Mouse (Mus musculus): Measurements from ENCODE around the gene Btbd9.

Btbd9 gene

DNA sequence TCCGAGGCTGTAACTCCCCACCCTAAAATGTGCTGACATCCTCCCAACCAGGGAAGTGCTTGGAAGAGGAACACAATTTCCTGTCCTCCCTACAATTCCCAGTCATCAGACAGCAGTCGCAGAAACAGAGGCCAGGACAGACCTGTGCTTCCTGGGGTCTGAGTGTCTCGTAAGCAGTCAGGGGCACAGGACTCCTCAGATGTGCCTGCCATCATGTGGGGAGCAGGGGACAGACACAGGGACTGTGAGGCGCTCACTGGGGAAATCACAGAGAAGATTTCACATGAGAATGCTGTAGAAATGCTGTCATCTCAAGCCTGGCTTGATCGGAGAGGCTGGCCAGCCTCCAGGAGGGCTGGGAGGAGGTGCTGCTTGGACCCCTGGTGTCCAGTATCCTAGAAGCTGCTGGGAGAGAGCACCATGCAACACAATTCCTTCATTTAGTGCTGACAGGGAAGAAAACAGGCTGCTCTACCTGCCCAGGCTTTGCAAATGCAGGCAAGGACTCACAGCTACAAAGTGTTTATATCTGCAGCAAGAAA lies 308.8 kb downstream of the Btbd9 start:
- DNase-seq = no peak

- no peak for DNase-seq
Measured at GRCm38 (mm10) chr17:30263535-30263934, 312.8 kb downstream of the Btbd9 start.

DNA sequence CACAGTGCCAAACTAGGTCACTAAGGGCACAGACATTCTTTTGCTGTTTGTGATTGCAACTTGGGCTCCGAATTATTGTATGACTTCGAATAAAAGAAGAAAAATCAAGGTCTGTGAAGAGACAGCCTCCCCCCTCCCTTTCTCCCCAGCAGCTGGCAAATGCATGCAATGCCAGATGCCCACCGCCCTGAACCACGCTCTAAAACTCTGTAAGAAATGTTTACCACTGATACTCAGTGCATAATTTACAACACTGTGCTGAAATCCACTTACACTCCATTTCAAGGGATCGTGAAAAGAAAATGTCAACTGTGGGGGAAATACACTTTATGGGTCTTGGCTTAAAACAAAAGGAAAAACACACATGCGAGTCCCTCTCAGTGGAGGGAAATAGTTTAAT lies 313.3 kb downstream of the Btbd9 start:
- no peak for DNase-seq

DNA sequence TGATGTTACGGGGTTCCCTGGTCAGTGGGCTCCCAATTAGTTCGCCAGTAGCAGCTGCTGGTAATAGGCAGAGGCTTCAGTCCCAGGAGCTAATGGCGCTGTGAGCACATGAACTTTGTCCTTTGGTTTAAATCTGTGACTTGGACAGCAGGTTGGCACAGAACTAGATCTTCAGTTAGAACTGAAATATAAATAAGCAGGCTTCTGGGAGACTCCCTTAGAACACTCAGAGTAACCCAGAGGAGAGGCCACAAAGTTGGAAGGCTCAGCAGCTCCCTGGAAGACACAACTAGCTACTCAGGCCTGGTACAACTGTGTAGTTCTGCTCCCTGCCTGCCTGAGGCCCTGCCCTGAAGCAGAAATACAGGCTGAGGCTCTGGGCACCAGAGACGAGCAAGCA lies 313.8 kb downstream of the Btbd9 start:
- no peak for DNase-seq

DNA sequence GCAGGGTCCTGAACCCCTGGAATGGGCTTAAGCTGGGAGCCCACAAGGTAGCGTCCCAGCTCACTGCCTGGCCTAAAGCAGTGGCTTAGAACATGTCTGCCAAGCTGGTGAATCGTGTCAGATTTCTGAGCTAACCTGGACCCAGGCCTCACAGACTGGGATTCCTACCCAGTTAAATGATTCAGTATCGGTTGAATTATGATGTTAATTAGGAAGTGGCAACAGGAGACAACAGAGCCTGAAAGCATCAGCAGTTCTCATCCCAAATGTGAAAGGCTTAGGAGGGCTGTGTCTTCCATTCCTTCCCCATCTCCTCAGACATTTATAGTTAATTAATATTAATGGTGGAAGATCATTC lies 314.3 kb downstream of the Btbd9 start:
- DNase-seq = no peak

GRCm38 (mm10) chr17:30261307-30261982 lies 314.8 kb downstream of the Btbd9 start:
- DNase-seq = no peak

- DNase-seq = no peak
Measured at GRCm38 (mm10) chr17:30260641-30261306, 315.5 kb downstream of the Btbd9 start.

GRCm38 (mm10) chr17:30259938-30260337 lies 316.4 kb downstream of the Btbd9 start:
- DNase-seq = no peak

DNA sequence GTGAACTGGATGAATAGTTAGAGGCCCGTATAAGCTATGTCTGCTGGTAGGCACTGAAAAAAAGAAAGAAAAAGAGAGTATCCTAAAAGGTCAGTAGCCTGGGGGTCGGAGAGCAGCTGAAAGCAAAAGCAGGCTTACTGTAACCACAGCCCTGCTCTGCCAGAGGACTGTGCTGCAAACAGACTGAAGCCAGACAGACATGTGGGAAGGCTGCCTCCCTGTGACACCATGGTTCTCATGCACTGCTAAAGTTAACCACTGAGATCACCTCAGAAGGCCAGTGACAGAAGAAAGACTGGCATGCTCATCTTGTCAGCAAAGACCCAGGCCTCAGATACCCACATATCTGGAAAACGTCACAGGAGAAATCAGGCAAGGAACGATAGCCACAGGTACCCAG lies 317.8 kb downstream of the Btbd9 start:
- DNase-seq = no peak

- peak; percentile 46 for DNase-seq
Measured at GRCm38 (mm10) chr17:30255928-30256560, 320.2 kb downstream of the Btbd9 start.

GRCm38 (mm10) chr17:30253924-30254323 lies 322.4 kb downstream of the Btbd9 start:
- DNase-seq = no peak

- DNase-seq = no peak
Measured at GRCm38 (mm10) chr17:30253028-30253427, 323.3 kb downstream of the Btbd9 start.

DNA sequence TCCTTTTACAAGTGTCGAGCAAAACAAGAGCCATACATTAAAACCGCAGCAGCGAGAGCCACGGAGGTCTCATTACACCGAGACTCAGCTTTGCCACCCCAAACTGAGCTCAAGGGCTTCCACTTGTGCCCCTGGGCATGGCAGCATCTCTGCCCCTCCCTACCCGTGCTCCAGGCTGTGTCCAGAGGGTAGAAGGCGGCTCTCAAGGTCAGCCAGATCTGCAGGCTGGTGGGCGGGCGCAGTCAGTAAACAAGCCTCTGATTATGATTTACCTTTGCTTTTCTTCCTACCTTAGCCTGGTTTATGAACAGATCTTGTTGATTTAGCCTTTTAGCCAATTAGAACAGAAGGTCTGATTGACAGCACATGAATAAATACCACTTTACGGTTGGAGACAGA lies 331.0 kb downstream of the Btbd9 start:
- no peak for DNase-seq

DNA sequence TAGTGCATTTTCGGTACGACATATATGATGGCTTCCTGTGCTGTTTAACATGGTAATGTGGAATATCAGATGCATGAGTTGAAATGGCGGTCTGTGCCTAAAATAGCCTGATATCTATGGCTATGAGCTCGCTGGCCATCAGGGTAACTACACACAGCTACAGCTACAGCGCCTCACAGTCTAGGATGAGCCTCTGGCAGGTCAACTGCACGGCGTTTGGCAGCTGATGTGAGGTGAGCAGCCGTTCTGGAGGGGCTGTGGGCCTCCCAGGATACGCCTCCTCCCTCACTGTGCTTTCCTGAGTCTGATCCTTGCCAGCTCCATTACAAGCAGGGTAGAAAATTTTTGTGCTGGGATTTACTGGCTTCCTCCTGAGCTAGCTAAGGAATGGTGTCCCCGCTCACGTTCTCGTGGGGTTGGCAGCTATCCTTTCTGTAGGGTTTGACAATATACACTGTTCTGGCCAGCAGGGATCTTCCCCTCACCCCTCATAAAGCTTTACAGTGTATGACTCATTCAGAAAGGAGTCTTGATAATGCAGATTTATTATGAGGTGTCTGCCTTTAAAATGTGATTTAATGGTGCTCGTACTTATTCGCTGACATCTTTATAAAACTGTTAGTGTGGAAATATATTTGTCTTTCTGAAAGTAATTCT lies 331.5 kb downstream of the Btbd9 start:
- no peak for DNase-seq

- DNase-seq = no peak
Measured at GRCm38 (mm10) chr17:30243540-30243939, 332.7 kb downstream of the Btbd9 start.

DNA sequence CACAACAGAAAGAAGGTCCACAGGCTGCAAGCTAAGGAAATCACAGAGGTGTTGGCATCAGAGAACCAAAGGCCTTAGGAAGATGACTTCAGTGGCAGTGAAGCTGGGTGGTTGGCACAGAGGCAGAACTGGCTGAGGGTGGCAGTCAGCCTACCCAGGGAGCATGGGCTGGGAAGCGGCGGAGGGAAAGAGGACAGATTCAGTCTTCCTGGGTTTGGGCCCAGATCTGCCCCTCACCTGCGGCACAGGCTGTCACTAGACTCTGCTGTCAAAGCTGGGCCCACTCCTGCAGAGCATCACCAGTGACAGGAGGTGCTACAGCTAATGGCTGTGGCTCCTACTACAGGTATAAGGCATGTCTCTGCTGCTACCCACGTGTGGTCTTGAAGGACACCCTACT lies 333.6 kb downstream of the Btbd9 start:
- DNase-seq = no peak

GRCm38 (mm10) chr17:30241720-30242322 lies 334.5 kb downstream of the Btbd9 start:
- no peak for DNase-seq

DNA sequence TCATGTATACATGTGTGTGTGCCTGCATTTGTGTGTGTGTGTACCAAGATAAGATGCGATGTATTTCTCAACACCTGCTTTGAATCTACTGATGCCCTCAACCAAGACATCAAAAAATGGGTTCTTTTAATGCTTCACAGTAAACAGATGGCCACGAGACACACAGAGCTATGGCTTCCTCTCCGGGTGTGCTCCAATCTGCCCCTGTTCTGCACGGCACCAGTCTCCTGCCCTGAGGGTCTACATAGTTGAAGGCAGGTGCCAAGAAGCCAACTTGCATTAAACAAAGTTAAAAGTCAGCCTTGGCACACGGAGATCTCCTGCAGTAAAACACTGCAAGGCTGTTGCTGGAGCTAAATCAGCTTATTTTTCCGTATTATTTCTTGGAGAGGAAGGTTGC lies 335.2 kb downstream of the Btbd9 start:
- no peak for DNase-seq

GRCm38 (mm10) chr17:30240659-30241058 lies 335.6 kb downstream of the Btbd9 start:
- DNase-seq = no peak

DNA sequence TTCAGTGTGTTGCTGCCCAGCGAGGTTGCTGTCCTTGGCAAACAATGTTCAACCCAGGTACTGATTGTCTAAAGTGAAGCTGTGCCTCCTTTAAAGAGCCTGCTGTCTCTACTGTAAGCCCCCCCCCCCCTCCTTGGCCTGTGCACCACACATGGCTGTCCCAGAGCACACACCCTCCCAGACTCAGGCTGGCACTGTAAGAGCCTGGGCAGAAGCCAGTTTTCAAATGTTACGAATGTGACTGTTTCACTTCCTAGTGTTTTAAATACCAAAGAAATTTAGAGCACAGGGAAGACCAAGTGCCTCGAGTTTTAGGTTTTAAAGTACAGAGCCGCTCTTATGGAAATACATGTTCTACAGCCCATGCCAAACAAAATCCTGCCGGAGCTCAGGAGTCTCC lies 336.8 kb downstream of the Btbd9 start:
- no peak for DNase-seq

- DNase-seq = no peak
Measured at GRCm38 (mm10) chr17:30237600-30237999, 338.7 kb downstream of the Btbd9 start.

DNA sequence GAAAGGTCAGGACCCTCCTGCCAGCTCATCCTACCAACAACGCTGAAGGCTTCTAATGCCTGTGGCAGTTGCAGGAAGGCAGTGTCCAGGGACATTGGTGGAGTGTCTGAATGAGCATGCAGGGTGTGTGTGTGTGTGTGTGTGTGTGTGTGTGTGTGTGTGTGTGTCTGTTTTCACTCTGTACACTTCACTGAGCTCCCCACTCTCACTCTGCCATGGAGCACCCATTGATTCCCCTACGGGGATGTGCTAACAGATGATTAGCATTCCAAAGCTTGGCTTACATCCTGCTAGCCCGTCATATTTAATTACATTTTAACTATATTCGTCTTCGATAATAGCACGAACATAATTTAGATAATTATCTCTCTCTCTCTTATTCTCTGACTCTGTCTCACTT lies 339.7 kb downstream of the Btbd9 start:
- DNase-seq = no peak

- no peak for DNase-seq
Measured at GRCm38 (mm10) chr17:30235380-30235779, 340.9 kb downstream of the Btbd9 start.
